Mouse (Mus musculus): ENCODE results near the gene Gm49416.
"Not testable (repeated sequence)": the region's sequence is repeated elsewhere in the genome, so short reads cannot be mapped to it uniquely, and the experiment has no call there.

The Gm49416 gene

DNA sequence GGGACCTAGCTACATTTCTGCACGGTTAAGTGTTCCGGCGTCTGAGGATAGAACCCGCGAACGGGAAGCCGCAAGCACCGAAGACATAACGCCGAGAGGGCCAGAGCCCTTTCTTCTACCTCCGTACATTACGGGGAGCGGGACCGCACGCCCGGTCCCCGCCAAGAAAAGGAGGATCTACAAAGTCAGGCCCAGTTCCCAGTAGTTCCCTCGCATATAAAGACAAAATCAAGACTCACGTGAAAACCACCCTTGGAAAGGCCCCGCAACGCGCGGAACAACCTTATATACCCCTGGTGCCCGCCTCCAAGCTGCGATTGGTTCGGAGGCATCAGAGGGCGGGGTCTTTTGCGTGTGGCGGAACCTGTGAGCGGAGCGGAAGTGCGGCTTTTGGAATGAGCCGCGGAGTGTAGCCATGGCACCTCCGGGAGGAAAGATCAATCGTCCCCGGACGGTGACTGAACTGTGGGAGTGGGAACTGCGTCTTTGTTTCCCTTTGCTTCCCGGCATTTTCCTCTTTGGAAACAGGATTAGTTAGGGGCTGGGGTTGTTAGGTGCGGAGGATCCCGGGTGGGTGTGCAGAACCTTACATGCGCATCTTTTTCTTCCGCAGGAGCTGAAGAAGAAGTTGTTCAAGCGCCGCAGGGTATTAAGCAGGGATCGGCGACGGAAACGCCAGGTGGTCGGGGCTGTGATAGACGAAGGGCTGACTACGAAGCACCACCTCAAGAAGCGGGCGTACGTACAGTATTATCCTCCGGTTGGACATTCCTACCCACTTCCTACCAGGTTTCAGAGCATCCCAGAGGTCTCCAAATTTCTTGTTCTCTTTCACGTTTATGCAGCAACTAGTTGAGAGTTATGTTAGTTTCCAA, at the start of gene Gm49416, which contains the start of gene 1810009A15Rik:
Gene Gm49416 (plus strand): TSS at position 416 of the 875 bp plus-strand sequence.
Gene 1810009A15Rik (plus strand): TSS at position 343 of the 875 bp plus-strand sequence.
- peak; percentile 97 to 98 for DNase-seq

DNA sequence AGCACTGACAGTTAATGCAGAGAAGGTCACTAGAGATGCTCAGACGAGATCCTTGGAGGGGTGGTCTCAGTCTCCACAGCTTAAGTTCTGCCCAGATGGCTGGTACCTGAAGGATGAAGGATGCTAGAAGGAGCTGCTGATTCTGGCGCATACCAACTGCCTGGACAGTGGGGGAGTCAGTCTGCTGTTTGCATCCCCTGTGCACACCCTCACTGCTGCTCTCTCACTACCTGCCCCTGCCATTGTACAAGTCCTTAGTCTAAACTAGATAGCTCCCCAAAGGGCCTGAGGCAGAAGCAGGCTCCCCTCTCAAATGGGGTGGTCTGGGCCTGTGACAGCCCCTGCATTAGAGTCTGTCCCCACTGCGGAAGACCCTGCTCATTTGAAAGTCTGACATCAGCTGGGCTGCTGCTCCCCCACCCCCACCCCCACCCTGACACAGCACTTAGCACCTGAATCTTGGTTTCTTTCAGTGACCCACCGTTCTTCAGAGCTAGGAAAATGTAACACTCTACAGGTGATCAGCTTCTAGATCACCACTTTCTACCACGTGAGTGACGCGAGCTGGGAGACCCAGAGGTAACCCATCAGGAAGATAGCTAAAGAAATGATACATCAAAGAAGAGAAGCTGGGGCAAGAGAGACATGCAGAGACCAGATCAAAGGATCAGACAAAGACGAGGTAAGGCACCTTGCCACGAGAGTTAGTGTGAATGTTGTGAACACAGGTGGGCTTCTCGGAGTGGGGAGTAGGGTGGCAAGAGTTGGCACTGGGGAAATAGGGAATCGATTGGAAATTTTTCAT, 49.4 kb upstream of the Gm49416 start, which contains the start of gene Gng3:
Gene Gng3 (minus strand): TSS at position 92 of the 805 bp plus-strand sequence.
- DNase-seq: peak in 1 of 2 experiments; percentile 32

- DNase-seq: peak; percentile 86 to 92
Measured at GRCm38 (mm10) chr19:8839908-8840791, 48.6 kb upstream of the Gm49416 start.

DNA sequence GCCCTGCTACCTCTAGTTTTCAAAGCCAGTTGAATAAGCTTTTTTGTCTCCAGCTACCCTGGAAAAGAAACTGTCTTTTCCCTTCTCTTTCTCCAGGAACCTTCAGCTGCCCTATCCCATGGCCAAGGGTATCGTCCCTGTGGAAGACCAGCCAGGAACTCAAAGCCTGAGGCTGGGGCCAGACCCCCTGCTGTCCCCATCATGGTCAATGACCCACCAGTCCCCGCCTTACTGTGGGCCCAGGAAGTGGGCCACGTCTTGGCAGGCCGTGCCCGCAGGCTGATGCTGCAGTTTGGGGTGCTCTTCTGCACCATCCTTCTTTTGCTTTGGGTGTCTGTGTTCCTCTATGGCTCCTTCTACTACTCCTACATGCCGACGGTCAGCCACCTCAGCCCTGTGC, 47.7 kb upstream of the Gm49416 start:
- peak in 1 of 2 experiments; percentile 38 for DNase-seq

DNA sequence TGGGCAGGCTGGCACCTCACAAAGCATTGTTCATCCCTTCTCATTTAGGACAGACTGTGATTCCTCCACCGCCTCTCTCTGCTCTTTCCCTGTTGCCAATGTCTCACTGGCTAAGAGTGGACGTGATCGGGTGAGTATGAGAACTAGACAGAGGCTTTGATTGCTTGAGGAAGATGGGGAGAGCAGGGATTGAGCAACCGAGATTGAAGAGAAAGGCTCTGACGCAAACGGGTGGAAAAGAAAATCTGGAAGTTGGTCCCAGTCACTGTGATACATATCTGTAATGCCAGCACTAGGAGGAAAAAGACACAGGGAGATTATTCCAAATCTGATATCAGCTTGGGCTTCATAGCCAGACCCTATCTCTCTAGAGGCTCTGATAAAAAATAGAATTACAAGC, 45.8 kb upstream of the Gm49416 start:
- DNase-seq: no peak

DNA sequence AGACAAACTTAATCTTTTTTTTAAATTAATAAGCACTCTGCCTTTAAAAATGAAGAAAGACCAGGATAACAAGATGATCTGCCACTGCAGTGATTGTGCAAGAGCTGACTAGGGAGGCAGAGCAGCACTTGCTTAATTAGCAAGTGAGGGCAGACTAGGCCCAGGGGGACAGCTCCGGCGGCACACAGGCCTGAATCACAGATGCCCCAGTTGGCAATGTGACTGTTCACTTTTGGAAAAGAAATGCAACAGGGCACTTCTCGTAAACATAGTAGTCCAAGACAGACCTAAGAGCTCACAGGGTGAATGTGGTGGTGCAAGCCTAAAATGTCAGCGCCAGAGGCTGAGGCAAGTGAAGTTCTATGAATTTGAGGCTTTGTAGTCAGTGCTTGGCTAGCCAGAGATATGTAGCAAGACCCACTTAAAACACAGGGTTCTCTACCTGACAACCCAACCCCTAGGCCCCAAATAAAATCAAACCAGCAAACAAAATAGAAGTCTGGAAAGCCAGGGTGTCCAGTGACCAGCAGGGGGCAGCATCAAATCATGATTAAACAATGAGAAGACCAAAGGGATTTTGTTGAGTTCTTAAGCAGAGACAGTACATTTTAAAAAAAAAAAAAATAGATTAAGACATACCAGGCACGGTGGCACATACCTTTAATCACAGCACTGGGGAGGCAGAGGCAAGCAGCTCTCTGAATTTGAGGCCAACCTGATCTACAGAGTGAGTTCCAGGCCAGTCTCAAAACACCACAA, 44.2 kb upstream of the Gm49416 start:
- peak; percentile 77 to 95 for DNase-seq

- no peak for DNase-seq
Measured at GRCm38 (mm10) chr19:8848356-8848755, 40.4 kb upstream of the Gm49416 start.

DNA sequence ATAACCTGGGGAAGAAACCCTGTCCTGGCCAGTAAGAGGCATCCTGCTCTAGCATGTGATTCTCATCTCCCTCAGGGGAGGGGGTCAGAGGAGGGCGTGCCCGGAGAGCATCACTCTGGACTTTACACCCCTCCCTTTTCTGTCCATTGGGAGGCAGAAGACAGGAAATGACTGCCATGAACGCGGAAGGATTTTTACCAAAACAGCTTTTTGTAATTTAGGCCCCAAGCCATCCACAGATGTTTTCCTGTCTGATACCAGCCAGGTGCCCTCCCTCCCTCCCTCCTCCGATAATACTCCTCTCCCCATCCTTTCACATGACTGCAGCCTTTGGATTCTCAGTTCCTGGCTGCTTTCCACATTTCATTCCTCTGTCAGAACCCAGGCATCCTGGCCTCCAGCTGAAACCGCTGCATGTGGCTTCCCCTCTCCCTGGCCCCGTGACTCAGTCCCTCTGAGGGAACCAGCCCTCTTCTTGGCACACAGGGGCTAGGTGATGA, 38.3 kb upstream of the Gm49416 start, which contains the start of gene Lrrn4cl:
Gene Lrrn4cl (plus strand): TSS at position 367 of the 500 bp plus-strand sequence.
- peak in 1 of 2 experiments; percentile 61 for DNase-seq

DNA sequence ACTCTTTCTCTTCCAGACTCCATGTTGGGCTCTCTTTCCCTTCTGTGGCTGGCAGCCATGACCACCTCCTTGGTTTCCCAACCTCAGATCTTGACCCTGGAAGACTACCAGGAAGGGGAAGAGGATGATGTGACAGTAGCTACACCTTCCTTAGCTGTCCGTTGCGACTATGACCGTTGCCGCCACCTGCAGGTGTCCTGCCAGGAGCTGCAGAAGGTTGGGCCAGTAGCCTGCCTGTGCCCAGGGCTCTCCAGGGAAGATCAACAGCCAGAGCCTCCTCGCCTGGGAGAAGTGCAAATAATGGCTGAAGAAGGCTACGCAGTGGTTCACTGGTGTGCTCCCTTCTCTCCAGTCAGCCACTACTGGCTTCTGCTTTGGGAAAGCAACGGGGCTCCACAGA, 37.1 kb upstream of the Gm49416 start:
- no peak for DNase-seq

DNA sequence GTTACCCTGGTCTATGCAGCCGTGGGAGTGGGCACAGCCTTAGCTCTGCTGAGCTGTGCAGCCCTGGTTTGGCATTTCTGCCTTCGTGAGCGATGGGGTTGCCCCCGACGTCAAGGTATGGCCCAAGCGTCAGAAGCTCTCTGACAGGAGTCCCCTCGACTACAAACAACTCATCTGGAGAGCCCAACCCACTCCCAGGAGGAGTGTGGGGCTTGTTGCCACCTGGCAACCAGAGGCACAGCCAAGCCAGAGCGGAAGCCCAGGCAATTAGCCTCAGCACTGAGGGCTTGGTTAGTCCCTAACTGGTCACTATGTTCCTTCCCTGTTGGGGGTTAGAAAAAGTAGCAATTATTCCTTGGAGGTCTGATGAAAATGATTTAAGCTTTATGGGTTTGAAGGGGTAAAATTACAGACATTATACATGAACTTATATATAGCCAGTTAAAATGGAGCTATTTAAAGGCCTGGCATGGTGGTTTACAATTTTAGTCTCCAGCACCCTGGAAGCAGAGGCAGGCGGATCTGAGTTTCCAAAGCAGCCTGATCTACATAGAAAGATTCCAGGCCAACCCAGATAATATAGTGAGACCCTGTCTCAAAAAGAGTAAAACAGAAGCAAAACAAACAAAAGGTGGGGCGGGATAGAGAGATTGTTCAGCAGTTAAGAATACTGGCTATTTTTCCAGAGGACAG, 36.3 kb upstream of the Gm49416 start:
- DNase-seq: no peak

DNA sequence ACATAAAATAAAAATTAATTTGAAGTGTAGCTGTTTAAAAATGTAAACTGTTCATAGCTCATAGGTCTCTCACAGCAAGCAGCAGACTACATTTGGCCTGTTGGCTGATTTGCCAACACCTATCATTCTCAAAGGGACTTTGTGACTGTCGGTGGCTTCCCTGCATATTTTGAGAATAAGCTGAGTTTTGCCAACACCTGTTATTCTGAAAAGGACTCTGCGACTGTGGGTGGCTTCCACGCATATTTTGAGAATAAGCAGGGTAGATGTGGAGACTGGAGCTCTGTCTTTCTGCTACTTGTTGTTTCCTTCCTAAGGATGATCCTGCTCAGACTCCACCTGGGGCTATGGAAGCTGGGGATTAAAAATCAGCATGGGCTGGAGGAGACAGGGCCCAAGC, 35.6 kb upstream of the Gm49416 start:
- no peak for DNase-seq

DNA sequence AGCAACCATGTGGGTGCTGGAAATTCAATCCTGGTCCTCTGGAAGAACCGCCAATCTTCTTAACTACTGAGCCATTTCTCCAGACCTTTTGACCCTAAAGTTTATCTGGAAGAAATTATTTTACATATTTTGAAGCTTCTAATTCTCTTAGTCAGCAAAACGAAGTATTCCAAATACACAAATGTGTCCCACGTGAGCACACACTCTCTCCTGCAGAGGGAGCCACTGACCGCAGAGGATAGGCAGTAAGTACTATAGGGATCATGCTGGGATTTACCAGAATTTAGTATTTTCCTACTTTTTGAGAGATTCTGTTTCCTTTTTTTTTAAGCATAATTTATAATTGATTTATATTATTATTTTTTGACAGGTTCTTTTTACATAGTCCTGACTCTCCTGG, 31.0 kb upstream of the Gm49416 start:
- DNase-seq: peak; percentile 77 to 81

GRCm38 (mm10) chr19:8859018-8859417, 29.7 kb upstream of the Gm49416 start:
- DNase-seq: peak in 1 of 2 experiments; percentile 68

- DNase-seq: no peak
Measured at GRCm38 (mm10) chr19:8864265-8864664, 24.5 kb upstream of the Gm49416 start.

GRCm38 (mm10) chr19:8870381-8870780, 18.3 kb upstream of the Gm49416 start:
- DNase-seq: not testable (repeated sequence)

GRCm38 (mm10) chr19:8870838-8871237, 17.9 kb upstream of the Gm49416 start:
- no peak for DNase-seq

GRCm38 (mm10) chr19:8871267-8872186, 17.2 kb upstream of the Gm49416 start, which contains the start of gene Ubxn1:
Ubxn1 (plus strand) TSS chr19:8871496.
- DNase-seq: peak; percentile 97 to 99

DNA sequence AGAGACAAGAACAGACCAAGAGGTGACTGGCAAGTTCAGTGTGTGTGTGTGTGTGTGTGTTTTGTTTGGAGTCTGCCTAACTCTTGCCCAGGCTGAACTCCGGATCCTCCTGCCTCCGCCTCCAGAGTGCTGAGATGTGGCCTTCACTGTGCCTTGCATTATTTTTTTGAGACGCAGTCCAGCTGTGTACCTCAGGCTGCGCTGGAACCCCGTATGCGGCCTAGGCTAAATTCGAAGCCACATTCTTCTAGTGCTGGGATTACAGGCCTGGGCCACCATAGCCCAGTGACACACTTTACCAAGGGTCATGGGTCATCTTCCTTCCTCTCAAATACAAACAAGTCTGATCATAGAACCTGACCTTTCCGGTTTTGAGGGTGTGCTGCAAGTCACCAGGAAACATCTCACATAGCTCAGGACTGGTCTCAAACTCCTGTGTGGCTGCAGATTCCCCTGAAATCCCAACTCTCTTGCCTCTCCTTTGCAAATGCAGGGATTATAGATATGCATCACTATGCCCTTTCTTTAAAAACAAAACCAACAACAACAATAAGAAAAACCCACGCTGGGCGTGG, 16.4 kb upstream of the Gm49416 start:
- DNase-seq: no peak

DNA sequence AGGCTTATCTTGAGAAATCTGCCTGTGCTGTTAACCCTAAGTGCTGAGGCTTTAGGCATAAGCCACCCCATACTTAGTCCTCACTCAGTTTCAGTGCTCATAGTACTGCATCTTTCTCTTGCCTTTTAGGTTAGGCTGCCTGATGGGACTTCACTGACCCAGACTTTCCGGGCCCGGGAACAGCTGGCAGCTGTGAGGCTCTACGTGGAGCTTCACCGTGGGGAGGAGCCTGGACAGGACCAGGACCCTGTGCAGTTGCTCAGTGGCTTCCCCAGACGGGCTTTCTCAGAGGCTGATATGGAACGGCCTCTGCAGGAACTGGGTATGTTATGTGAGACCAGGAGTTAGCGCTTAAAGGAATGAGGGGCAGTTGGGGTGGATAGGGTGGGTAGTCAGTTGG, 13.7 kb upstream of the Gm49416 start:
- no peak for DNase-seq
